Mouse (Mus musculus): Measurements from ENCODE around the gene Lrig1. TPM values are rescaled to one million over a fixed set of nuclear protein-coding genes. Genes with fewer than 3 reads are reported as not detected.

Lrig1 gene
- polyA plus RNA-seq, 1 experiment from 2014 or later: 28.9 TPM

- H3K4me3 ChIP-seq (replicated peaks): no peak overlapping the region
- H3K4me1 ChIP-seq: peaks cover 49% of the 10 kb centered on the region
- H3K27me3 ChIP-seq: no peaks in the 10 kb centered on the region
- peaks cover 39% of the 10 kb centered on the region; the same call in 1 of the 2 replicates for H3K36me3 ChIP-seq
- H3K9me3 ChIP-seq (replicated peaks): no peaks in the 10 kb centered on the region
- H3K9ac ChIP-seq: no peak overlapping the region
- 68% methylated on average over 6 of the region's 6 CpGs for WGBS
- H3K27ac ChIP-seq (replicated peaks): no peak overlapping the region
- no peak overlapping the region for H3K4me2 ChIP-seq (replicated peaks)
- ATAC-seq (ENCODE audit: insufficient number of reproducible peaks, low FRiP score, low TSS enrichment, low read depth): no peak
These were observed 71.2 kb downstream of the Lrig1 start for GRCm38 (mm10) chr6:94628787-94629186.

- Histone ChIP-seq H3K27me3 (no peaks in the 10 kb centered on the region), H3K9ac (no peak overlapping the region), H3K9me3 (replicated peaks) (no peaks in the 10 kb centered on the region), H3K4me3 (replicated peaks) (no peak overlapping the region), H3K27ac (replicated peaks) (no peak overlapping the region), H3K4me2 (replicated peaks) (no peak overlapping the region), H3K4me1 (peaks cover 49% of the 10 kb centered on the region), H3K36me3 (peaks cover 42% of the 10 kb centered on the region; the same call in 1 of the 2 replicates)
- 52% methylated on average over 15 of the region's 15 CpGs for WGBS
- ATAC-seq (ENCODE audit: insufficient number of reproducible peaks, low FRiP score, low TSS enrichment, low read depth): no peak
These were observed 72.0 kb downstream of the Lrig1 start for GRCm38 (mm10) chr6:94627714-94628595.

- no peaks in the 10 kb centered on the region for H3K27me3 ChIP-seq
- H3K27ac ChIP-seq (replicated peaks): no peak overlapping the region
- ATAC-seq (ENCODE audit: insufficient number of reproducible peaks, low FRiP score, low TSS enrichment, low read depth): no peak
- H3K4me3 ChIP-seq (replicated peaks): no peak overlapping the region
- no peak overlapping the region for H3K9ac ChIP-seq
- H3K36me3 ChIP-seq: peaks cover 53% of the 10 kb centered on the region
- peaks cover 42% of the 10 kb centered on the region for H3K4me1 ChIP-seq
- no peaks in the 10 kb centered on the region for H3K9me3 ChIP-seq (replicated peaks)
- WGBS: 51% methylated on average over 2 of the region's 2 CpGs
- H3K4me2 ChIP-seq (replicated peaks): no peak overlapping the region
These were observed 73.2 kb downstream of the Lrig1 start for GRCm38 (mm10) chr6:94626807-94627206.

- no peaks in the 10 kb centered on the region for H3K27me3 ChIP-seq
- H3K27ac ChIP-seq (replicated peaks): no peak overlapping the region
- no peak overlapping the region for H3K4me2 ChIP-seq (replicated peaks)
- H3K4me3 ChIP-seq (replicated peaks): no peak overlapping the region
- WGBS: 61% methylated on average over 5 of the region's 5 CpGs
- no peaks in the 10 kb centered on the region for H3K9me3 ChIP-seq (replicated peaks)
- no peak overlapping the region for H3K9ac ChIP-seq
- ATAC-seq (ENCODE audit: insufficient number of reproducible peaks, low FRiP score, low TSS enrichment, low read depth): no peak
- peaks cover 34% of the 10 kb centered on the region for H3K4me1 ChIP-seq
- peaks cover 62% of the 10 kb centered on the region for H3K36me3 ChIP-seq
These were observed 74.1 kb downstream of the Lrig1 start for GRCm38 (mm10) chr6:94625896-94626295.

GRCm38 (mm10) chr6:94624543-94624942 is 75.4 kb downstream of the Lrig1 start:
- WGBS: 95% methylated on average over 5 of the region's 5 CpGs
- no peaks in the 10 kb centered on the region for H3K27me3 ChIP-seq

GRCm38 (mm10) chr6:94622983-94623382 is 77.0 kb downstream of the Lrig1 start:
- no peak overlapping the region for H3K4me3 ChIP-seq (replicated peaks)
- H3K27me3 ChIP-seq: no peaks in the 10 kb centered on the region
- peaks cover 79% of the 10 kb centered on the region for H3K36me3 ChIP-seq
- WGBS: 72% methylated on average over 4 of the region's 4 CpGs
- no peaks in the 10 kb centered on the region for H3K9me3 ChIP-seq (replicated peaks)
- no peak overlapping the region for H3K27ac ChIP-seq (replicated peaks)
- H3K4me2 ChIP-seq (replicated peaks): no peak overlapping the region
- no peak overlapping the region for H3K9ac ChIP-seq
- peaks cover 14% of the 10 kb centered on the region for H3K4me1 ChIP-seq
- ATAC-seq (ENCODE audit: insufficient number of reproducible peaks, low FRiP score, low TSS enrichment, low read depth): no peak

More at GRCm38 (mm10) chr6:94624543-94624942, 75.4 kb downstream of the Lrig1 start:
- ATAC-seq (ENCODE audit: insufficient number of reproducible peaks, low FRiP score, low TSS enrichment, low read depth): no peak
- Histone ChIP-seq H3K4me2 (replicated peaks) (no peak overlapping the region), H3K4me3 (replicated peaks) (no peak overlapping the region), H3K9ac (no peak overlapping the region), H3K27ac (replicated peaks) (no peak overlapping the region), H3K4me1 (peaks cover 26% of the 10 kb centered on the region), H3K9me3 (replicated peaks) (no peaks in the 10 kb centered on the region), H3K36me3 (peaks cover 71% of the 10 kb centered on the region)

GRCm38 (mm10) chr6:94620801-94621301 is 79.1 kb downstream of the Lrig1 start:
- 0 out of 2 replicates have a peak, but pooled peaks cover under 1% of the 10 kb centered on the region for H3K4me1 ChIP-seq
- H3K9me3 ChIP-seq (replicated peaks): no peaks in the 10 kb centered on the region
- no peak for ATAC-seq (ENCODE audit: insufficient number of reproducible peaks, low FRiP score, low TSS enrichment, low read depth)
- H3K9ac ChIP-seq: no peak overlapping the region
- H3K36me3 ChIP-seq: peaks cover 93% of the 10 kb centered on the region
- WGBS: 76% methylated on average over 9 of the region's 9 CpGs
- no peak overlapping the region for H3K27ac ChIP-seq (replicated peaks)
- no peak overlapping the region for H3K4me2 ChIP-seq (replicated peaks)
- H3K4me3 ChIP-seq (replicated peaks): no peak overlapping the region
- no peaks in the 10 kb centered on the region for H3K27me3 ChIP-seq

GRCm38 (mm10) chr6:94620287-94620686 is 79.7 kb downstream of the Lrig1 start:
- Histone ChIP-seq H3K9ac (no peak overlapping the region), H3K4me1 (no peaks in the 10 kb centered on the region), H3K27me3 (no peaks in the 10 kb centered on the region), H3K27ac (replicated peaks) (no peak overlapping the region), H3K9me3 (replicated peaks) (no peaks in the 10 kb centered on the region), H3K4me3 (replicated peaks) (no peak overlapping the region), H3K4me2 (replicated peaks) (no peak overlapping the region), H3K36me3 (peaks cover 93% of the 10 kb centered on the region)
- ATAC-seq (ENCODE audit: insufficient number of reproducible peaks, low FRiP score, low TSS enrichment, low read depth): no peak
- 80% methylated on average over 6 of the region's 6 CpGs for WGBS

GRCm38 (mm10) chr6:94618671-94619070 is 81.3 kb downstream of the Lrig1 start:
- Histone ChIP-seq H3K4me3 (replicated peaks) (no peak overlapping the region), H3K9me3 (replicated peaks) (no peaks in the 10 kb centered on the region), H3K27ac (replicated peaks) (no peak overlapping the region), H3K27me3 (no peaks in the 10 kb centered on the region), H3K9ac (no peak overlapping the region), H3K36me3 (peaks cover 86% of the 10 kb centered on the region), H3K4me2 (replicated peaks) (no peak overlapping the region), H3K4me1 (no peaks in the 10 kb centered on the region)
- 80% methylated on average over 5 of the region's 5 CpGs for WGBS
- no peak for ATAC-seq (ENCODE audit: insufficient number of reproducible peaks, low FRiP score, low TSS enrichment, low read depth)

GRCm38 (mm10) chr6:94615936-94616335 is 84.0 kb downstream of the Lrig1 start:
- no peaks in the 10 kb centered on the region for H3K4me1 ChIP-seq
- H3K9ac ChIP-seq: no peak overlapping the region
- H3K36me3 ChIP-seq: peaks cover 89% of the 10 kb centered on the region
- H3K4me3 ChIP-seq (replicated peaks): no peak overlapping the region
- ATAC-seq (ENCODE audit: insufficient number of reproducible peaks, low FRiP score, low TSS enrichment, low read depth): no peak
- no peak overlapping the region for H3K4me2 ChIP-seq (replicated peaks)
- no peaks in the 10 kb centered on the region for H3K27me3 ChIP-seq
- WGBS: 79% methylated on average over 4 of the region's 4 CpGs
- no peak overlapping the region for H3K27ac ChIP-seq (replicated peaks)
- no peaks in the 10 kb centered on the region for H3K9me3 ChIP-seq (replicated peaks)

- H3K4me2 ChIP-seq (replicated peaks): no peak overlapping the region
- WGBS: 82% methylated on average over 6 of the region's 6 CpGs
- no peaks in the 10 kb centered on the region for H3K27me3 ChIP-seq
- H3K36me3 ChIP-seq: peaks cover 89% of the 10 kb centered on the region
- H3K9me3 ChIP-seq (replicated peaks): no peaks in the 10 kb centered on the region
- H3K9ac ChIP-seq: no peak overlapping the region
- ATAC-seq (ENCODE audit: insufficient number of reproducible peaks, low FRiP score, low TSS enrichment, low read depth): no peak
- no peaks in the 10 kb centered on the region for H3K4me1 ChIP-seq
- no peak overlapping the region for H3K27ac ChIP-seq (replicated peaks)
- H3K4me3 ChIP-seq (replicated peaks): no peak overlapping the region
These were observed 85.6 kb downstream of the Lrig1 start for GRCm38 (mm10) chr6:94614346-94614745.

Measured in embryonic facial prominence, embryonic 15.5 days (tissue).